In genomic region chr6:119449060-119449499, GRCm38 (mm10) we compare ENCODE assay signal across 8 mouse cellular contexts. TPM values are rescaled to one million over a fixed set of nuclear protein-coding genes. Genes with fewer than 3 reads are reported as not detected.
DNase-seq lines count a peak whose midpoint lies in the region; ATAC-seq and TF ChIP-seq lines count a peak whose summit lies in the region.

No protein-coding gene starts in this region.

- no peaks in the 10 kb centered on the region for H3K9me3 ChIP-seq in forebrain, embryonic 10.5 days
- no peaks in the 10 kb centered on the region for H3K9me3 ChIP-seq in hindbrain, embryonic 13.5 days
- no peaks in the 10 kb centered on the region for H3K9me3 ChIP-seq in midbrain, postnatal 0 days (ENCODE audit: low read length)

- H3K36me3 ChIP-seq in forebrain, embryonic 10.5 days (replicated peaks): peaks cover 18% of the 10 kb centered on the region
- no peaks in the 10 kb centered on the region for H3K36me3 ChIP-seq in hindbrain, embryonic 13.5 days
- no peaks in the 10 kb centered on the region for H3K36me3 ChIP-seq in midbrain, postnatal 0 days (ENCODE audit: insufficient read depth, low read length)

- H3K4me1 ChIP-seq in forebrain, embryonic 10.5 days: peaks cover 59% of the 10 kb centered on the region
- peaks cover 44% of the 10 kb centered on the region for H3K4me1 ChIP-seq in hindbrain, embryonic 13.5 days (replicated peaks)
- H3K4me1 ChIP-seq in midbrain, postnatal 0 days (ENCODE audit: insufficient read depth, low read length): peaks cover 2% of the 10 kb centered on the region; the same call in 1 of the 2 replicates

- ATAC-seq in hindbrain, embryonic 13.5 days (ENCODE audit: low FRiP score): 0 out of 2 replicates have a peak, but pooled peaks have one; percentile 19
- ATAC-seq in midbrain, postnatal 0 days (ENCODE audit: low FRiP score): no peak

- WGBS in forebrain, embryonic 10.5 days: 3% methylated on average over 23 of the region's 23 CpGs
- WGBS in hindbrain, embryonic 13.5 days: 5% methylated on average over 16 of the region's 23 CpGs
- 3% methylated on average over 22 of the region's 23 CpGs for WGBS in midbrain, postnatal 0 days

- peak overlapping the region; percentile 80 for H3K27ac ChIP-seq in forebrain, embryonic 10.5 days
- H3K27ac ChIP-seq in hindbrain, embryonic 13.5 days: no peak overlapping the region
- H3K27ac ChIP-seq in midbrain, postnatal 0 days (ENCODE audit: low read depth, low read length): no peak overlapping the region

- peak; percentile 18 for DNase-seq in cerebellum, adult 11 months
- no peak for DNase-seq in cerebellum, adult 11-12 months
- DNase-seq in WW6 (ENCODE audit: low read depth, low spot score) (peak; percentile 76), liver (peak; percentile 63)
- peak; percentile 63 for DNase-seq in forebrain, embryonic 10.5 days (ENCODE audit: extremely low spot score, low spot score)
- peak; percentile 68 for DNase-seq in midbrain, postnatal 0 days (ENCODE audit: low spot score)
- peak; percentile 51 to 56 for DNase-seq in thymus, postnatal 36 days

- H3K4me2 ChIP-seq in hindbrain, embryonic 13.5 days: peak overlapping the region; percentile 56
- H3K4me2 ChIP-seq in midbrain, postnatal 0 days (ENCODE audit: low read depth, low read length, poor library complexity, severe bottlenecking): peak overlapping the region; percentile 60

- peak overlapping the region; percentile 49 for H3K4me3 ChIP-seq in forebrain, embryonic 10.5 days
- H3K4me3 ChIP-seq in hindbrain, embryonic 13.5 days: peak overlapping the region; percentile 24
- peak overlapping the region; percentile 27 for H3K4me3 ChIP-seq in midbrain, postnatal 0 days (ENCODE audit: low read depth, low read length)

- peaks cover 21% of the 10 kb centered on the region for H3K27me3 ChIP-seq in forebrain, embryonic 10.5 days (ENCODE audit: poor library complexity, severe bottlenecking)
- peaks cover 8% of the 10 kb centered on the region; the same call in 1 of the 2 replicates for H3K27me3 ChIP-seq in hindbrain, embryonic 13.5 days
- H3K27me3 ChIP-seq in midbrain, postnatal 0 days (ENCODE audit: insufficient read depth, low read length): no peaks in the 10 kb centered on the region

- TF ChIP-seq CTCF in midbrain, postnatal 0 days (IDR thresholded peaks at IDR 0.05): peak; percentile 69

- H3K9ac ChIP-seq in hindbrain, embryonic 13.5 days: peak overlapping the region; percentile 53; the same call in 1 of the 2 replicates
- no peak overlapping the region for H3K9ac ChIP-seq in midbrain, postnatal 0 days (replicated peaks; ENCODE audit: low read length, poor library complexity, severe bottlenecking)

RNA-seq across cellular contexts. Expression of gene Fbxl14, which starts 30.4 kb away (rescaled TPM):
- polyA plus RNA-seq in forebrain, embryonic 10.5 days (2016; fragmentation: Nextera tagmentation; extraction: Ambion mirVana): 3.5 and 3.6 TPM in 2 replicates
- 3.2 and 3.3 TPM in 2 replicates for polyA plus RNA-seq in hindbrain, embryonic 13.5 days (2015; fragmentation: Nextera tagmentation; extraction: Ambion mirVana)
- total RNA-seq in midbrain, postnatal 0 days (2014; rRNA removed): 45.9 and 48.2 TPM in 2 replicates
- 1.7 TPM in 2 replicates for polyA plus RNA-seq in midbrain, postnatal 0 days (2015; fragmentation: Nextera tagmentation; extraction: Ambion mirVana)

RNA-seq across cellular contexts. Expression of gene Adipor2, which starts 31.6 kb away (rescaled TPM):
- 37.1 and 38.8 TPM in 2 replicates for polyA plus RNA-seq in forebrain, embryonic 10.5 days (2016; fragmentation: Nextera tagmentation; extraction: Ambion mirVana)
- 38.0 and 44.1 TPM in 2 replicates for polyA plus RNA-seq in hindbrain, embryonic 13.5 days (2015; fragmentation: Nextera tagmentation; extraction: Ambion mirVana)
- total RNA-seq in midbrain, postnatal 0 days (2014; rRNA removed): 39.0 and 42.5 TPM in 2 replicates
- polyA plus RNA-seq in midbrain, postnatal 0 days (2015; fragmentation: Nextera tagmentation; extraction: Ambion mirVana): 25.3 and 26.6 TPM in 2 replicates
